Mouse (Mus musculus): ENCODE data around the gene Skiv2l. TPM values are rescaled to one million over a fixed set of nuclear protein-coding genes. Genes with fewer than 3 reads are reported as not detected.

Gene Skiv2l
- polyA plus RNA-seq (2012; rRNA removed): 77.4 and 87.2 TPM in 2 replicates

DNA sequence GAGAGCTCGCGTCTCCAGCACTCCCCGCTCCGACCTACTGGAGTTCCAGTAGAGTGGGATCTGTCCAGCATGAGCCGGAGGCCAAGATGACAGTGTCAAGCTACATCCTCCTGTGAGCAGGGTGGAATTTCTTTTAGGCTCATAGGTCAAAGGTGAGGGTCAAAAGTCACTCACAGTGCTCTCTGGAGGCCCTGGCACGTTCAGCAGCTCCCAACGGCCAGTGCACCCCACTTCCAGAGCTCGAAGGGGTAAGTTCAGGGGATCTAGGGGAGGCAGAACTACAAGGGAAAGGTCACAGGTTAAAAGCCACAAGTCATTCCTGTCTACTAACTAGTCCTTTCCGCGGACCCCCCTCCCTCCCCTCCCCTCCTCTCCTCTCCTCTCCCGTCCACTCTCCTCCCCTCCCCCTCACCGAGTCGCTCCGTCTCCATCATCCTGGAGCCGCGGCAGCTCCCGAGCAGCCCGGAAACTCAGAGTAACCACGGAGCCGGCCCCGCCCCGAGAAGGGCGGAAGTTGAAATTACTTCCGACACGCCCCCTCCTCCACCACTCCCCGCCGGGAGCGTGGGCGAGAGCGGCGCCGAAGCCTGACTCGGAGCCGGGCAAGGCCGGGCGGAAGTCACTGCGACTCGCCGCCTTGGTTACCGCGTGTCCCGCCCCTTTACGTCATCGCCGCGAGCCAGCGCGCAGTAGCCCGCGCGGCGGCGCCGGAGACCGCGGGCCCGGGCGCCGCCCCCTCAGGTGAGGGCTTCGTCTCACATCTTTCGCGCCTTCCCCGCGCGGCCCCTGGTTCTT is at the start of gene Skiv2l, which contains the start of gene Nelfe:
Gene Skiv2l (minus strand): TSS at position 489 of the 795 bp plus-strand sequence.
Gene Nelfe (plus strand): TSS at position 670 of the 795 bp plus-strand sequence.
- peak within 1 kb of the TSS; percentile 77 for H3K4me3 ChIP-seq (replicated peaks; ENCODE audit: insufficient read depth, low read depth, low read length)
- no peaks in the 10 kb centered on the region for H3K4me1 ChIP-seq (ENCODE audit: control insufficient read depth, insufficient read depth, low read length)
- DNase-seq: peak; percentile 98
- TF ChIP-seq CTCF (IDR thresholded peaks at IDR 0.05; ENCODE audit: borderline replicate concordance, insufficient read depth, low read depth, low read length): no peak; the same call in 1 of the 2 replicates
- peak; percentile 53 for TF ChIP-seq POLR2A (IDR thresholded peaks at IDR 0.05; ENCODE audit: borderline replicate concordance, insufficient read depth, low read length)
- under 1% methylated on average over 58 of the region's 65 CpGs for WGBS
- peak within 1 kb of the TSS; percentile 35 for H3K27ac ChIP-seq (ENCODE audit: insufficient read depth, low read length)
- H3K27me3 ChIP-seq (ENCODE audit: control insufficient read depth, insufficient read depth, low read length): no peaks in the 10 kb centered on the region

DNA sequence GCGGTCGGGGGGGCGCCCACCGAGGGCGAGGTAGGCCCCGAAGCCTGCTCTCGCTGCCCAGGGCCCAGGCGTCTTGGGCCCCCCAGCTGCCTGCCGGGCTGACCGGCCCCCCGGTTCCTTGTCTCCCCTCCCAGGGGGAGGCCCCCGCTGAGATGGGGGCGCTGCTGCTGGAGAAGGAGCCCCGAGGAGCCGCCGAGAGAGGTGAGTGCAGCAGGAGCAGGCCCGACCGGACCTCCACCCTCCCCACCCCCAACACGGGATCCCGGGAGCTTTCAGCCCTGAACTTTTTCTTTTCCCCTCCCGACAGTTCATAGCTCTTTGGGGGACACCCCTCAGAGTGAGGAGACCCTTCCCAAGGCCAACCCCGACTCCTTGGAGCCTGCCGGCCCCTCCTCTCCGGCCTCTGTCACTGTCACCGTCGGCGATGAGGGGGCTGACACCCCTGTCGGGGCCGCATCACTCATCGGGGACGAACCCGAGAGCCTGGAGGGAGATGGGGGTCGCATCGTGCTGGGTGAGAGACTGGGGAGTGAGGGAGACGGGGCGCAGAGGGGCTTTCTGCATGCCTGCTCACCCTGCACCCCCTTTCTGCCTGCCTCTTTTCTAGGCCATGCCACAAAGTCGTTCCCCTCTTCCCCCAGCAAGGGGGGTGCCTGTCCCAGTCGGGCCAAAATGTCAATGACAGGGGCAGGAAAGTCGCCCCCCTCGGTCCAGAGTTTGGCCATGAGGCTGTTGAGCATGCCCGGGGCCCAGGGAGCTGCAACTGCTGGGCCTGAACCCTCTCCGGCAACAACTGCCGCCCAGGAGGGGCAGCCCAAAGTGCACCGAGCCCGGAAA is 49.3 kb upstream of the Skiv2l start:
- Histone ChIP-seq H3K27ac (ENCODE audit: insufficient read depth, low read length) (peak overlapping the region; percentile 3), H3K4me1 (ENCODE audit: control insufficient read depth, insufficient read depth, low read length) (peaks cover 4% of the 10 kb centered on the region), H3K27me3 (ENCODE audit: control insufficient read depth, insufficient read depth, low read length) (no peaks in the 10 kb centered on the region), H3K4me3 (replicated peaks; ENCODE audit: insufficient read depth, low read depth, low read length) (peak overlapping the region; percentile 97)
- peak; percentile 52 to 58 for DNase-seq
- WGBS: 2% methylated on average over 39 of the region's 45 CpGs
- TF ChIP-seq POLR2A (IDR thresholded peaks at IDR 0.05; ENCODE audit: borderline replicate concordance, insufficient read depth, low read length) (no peak), CTCF (IDR thresholded peaks at IDR 0.05; ENCODE audit: borderline replicate concordance, insufficient read depth, low read depth, low read length) (no peak)

- no peak for DNase-seq
- Histone ChIP-seq H3K4me3 (replicated peaks; ENCODE audit: insufficient read depth, low read depth, low read length) (peak overlapping the region; percentile 97), H3K27ac (ENCODE audit: insufficient read depth, low read length) (no peak overlapping the region), H3K4me1 (ENCODE audit: control insufficient read depth, insufficient read depth, low read length) (peaks cover 4% of the 10 kb centered on the region), H3K27me3 (ENCODE audit: control insufficient read depth, insufficient read depth, low read length) (no peaks in the 10 kb centered on the region)
- 0% methylated on average over 27 of the region's 47 CpGs for WGBS
- no peak for TF ChIP-seq CTCF (IDR thresholded peaks at IDR 0.05; ENCODE audit: borderline replicate concordance, insufficient read depth, low read depth, low read length)
- no peak for TF ChIP-seq POLR2A (IDR thresholded peaks at IDR 0.05; ENCODE audit: borderline replicate concordance, insufficient read depth, low read length)
These were observed 48.7 kb upstream of the Skiv2l start for GRCm38 (mm10) chr17:34898706-34899052.

GRCm38 (mm10) chr17:34898160-34898586 is 48.2 kb upstream of the Skiv2l start, which contains the start of the genes C2 and Ehmt2:
C2 (minus strand) TSS chr17:34898265.
Ehmt2 (plus strand) TSS chr17:34898469.
- DNase-seq: peak; percentile 85 to 86
- WGBS: under 1% methylated on average over 36 of the region's 44 CpGs
- Histone ChIP-seq H3K27ac (ENCODE audit: insufficient read depth, low read length) (peak within 1 kb of the TSS; percentile 97), H3K4me1 (ENCODE audit: control insufficient read depth, insufficient read depth, low read length) (peaks cover 4% of the 10 kb centered on the region), H3K4me3 (replicated peaks; ENCODE audit: insufficient read depth, low read depth, low read length) (peak within 1 kb of the TSS; percentile 97), H3K27me3 (ENCODE audit: control insufficient read depth, insufficient read depth, low read length) (no peaks in the 10 kb centered on the region)
- TF ChIP-seq CTCF (IDR thresholded peaks at IDR 0.05; ENCODE audit: borderline replicate concordance, insufficient read depth, low read depth, low read length) (no peak), POLR2A (IDR thresholded peaks at IDR 0.05; ENCODE audit: borderline replicate concordance, insufficient read depth, low read length) (peak; percentile 16; the same call in 1 of the 2 replicates)

DNA sequence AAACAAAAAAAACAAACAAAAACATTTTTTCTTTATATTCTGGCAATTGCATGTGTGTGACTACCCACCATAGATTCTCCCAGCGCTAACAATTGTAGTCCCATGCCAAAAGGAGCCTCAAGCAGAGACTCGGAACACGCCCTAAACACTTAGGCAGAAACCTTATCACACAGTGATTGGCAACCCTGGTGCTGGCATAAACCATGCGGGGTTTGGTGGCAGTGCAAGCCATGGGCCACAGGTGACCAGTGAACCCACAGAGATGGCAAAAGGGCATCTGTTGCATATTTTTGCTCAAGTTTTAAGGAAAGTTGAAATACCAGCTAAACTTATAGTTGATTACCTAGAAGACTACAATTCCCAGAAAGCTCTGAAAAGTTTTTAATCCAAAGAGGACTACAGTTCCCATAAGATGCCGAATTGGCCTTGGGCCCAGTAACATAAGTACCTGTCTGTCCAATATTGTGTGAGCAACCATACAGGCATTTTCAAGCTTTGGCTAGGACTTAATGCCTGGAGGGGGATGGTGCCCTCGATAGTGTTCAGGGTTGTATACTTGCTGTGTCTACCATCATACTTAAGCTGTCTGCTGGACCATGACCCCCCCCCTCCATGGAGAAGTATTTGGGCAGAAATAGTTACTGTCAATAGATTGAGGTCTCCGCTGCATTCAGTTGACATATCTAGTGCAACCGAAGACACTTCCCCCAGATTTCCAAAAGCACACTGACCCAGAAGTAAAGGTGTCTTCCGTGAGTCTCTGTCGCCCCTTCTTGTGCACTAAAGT is 47.6 kb upstream of the Skiv2l start:
- Histone ChIP-seq H3K4me3 (replicated peaks; ENCODE audit: insufficient read depth, low read depth, low read length) (peak overlapping the region; percentile 97), H3K27ac (ENCODE audit: insufficient read depth, low read length) (peak overlapping the region; percentile 97), H3K27me3 (ENCODE audit: control insufficient read depth, insufficient read depth, low read length) (no peaks in the 10 kb centered on the region), H3K4me1 (ENCODE audit: control insufficient read depth, insufficient read depth, low read length) (peaks cover 4% of the 10 kb centered on the region; the same call in 1 of the 2 replicates)
- 3% methylated on average over 10 of the region's 10 CpGs for WGBS
- DNase-seq: peak in 1 of 2 experiments; percentile 52
- TF ChIP-seq POLR2A (IDR thresholded peaks at IDR 0.05; ENCODE audit: borderline replicate concordance, insufficient read depth, low read length) (no peak), CTCF (IDR thresholded peaks at IDR 0.05; ENCODE audit: borderline replicate concordance, insufficient read depth, low read depth, low read length) (no peak)

GRCm38 (mm10) chr17:34896366-34896765 is 46.4 kb upstream of the Skiv2l start:
- WGBS: 82% methylated on average over 17 of the region's 17 CpGs

DNA sequence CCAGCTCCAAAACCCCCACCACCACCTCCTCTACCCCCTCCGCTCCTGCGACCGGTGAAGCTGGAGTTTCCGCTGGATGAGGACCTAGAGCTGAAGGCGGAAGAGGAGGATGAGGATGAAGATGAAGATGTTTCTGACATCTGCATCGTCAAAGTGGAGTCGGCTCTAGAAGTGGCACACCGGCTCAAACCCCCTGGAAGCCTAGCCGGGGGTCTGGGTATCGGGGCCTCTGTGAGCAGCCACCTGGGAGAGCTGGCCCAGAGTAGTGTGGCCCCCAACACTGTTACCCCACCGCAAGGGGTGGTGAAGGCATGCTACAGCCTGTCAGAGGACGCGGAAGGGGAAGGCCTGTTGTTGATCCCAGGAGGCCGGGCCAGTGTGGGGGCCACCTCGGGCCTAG is 45.7 kb upstream of the Skiv2l start:
- Histone ChIP-seq H3K4me3 (replicated peaks; ENCODE audit: insufficient read depth, low read depth, low read length) (no peak overlapping the region), H3K27ac (ENCODE audit: insufficient read depth, low read length) (no peak overlapping the region), H3K4me1 (ENCODE audit: control insufficient read depth, insufficient read depth, low read length) (peaks cover 4% of the 10 kb centered on the region; the same call in 1 of the 2 replicates), H3K27me3 (ENCODE audit: control insufficient read depth, insufficient read depth, low read length) (no peaks in the 10 kb centered on the region)
- DNase-seq: no peak
- 80% methylated on average over 15 of the region's 15 CpGs for WGBS
- no peak for TF ChIP-seq POLR2A (IDR thresholded peaks at IDR 0.05; ENCODE audit: borderline replicate concordance, insufficient read depth, low read length)
- no peak for TF ChIP-seq CTCF (IDR thresholded peaks at IDR 0.05; ENCODE audit: borderline replicate concordance, insufficient read depth, low read depth, low read length)

More at GRCm38 (mm10) chr17:34896366-34896765, 46.4 kb upstream of the Skiv2l start:
- H3K4me1 ChIP-seq (ENCODE audit: control insufficient read depth, insufficient read depth, low read length): peaks cover 4% of the 10 kb centered on the region; the same call in 1 of the 2 replicates
- TF ChIP-seq POLR2A (IDR thresholded peaks at IDR 0.05; ENCODE audit: borderline replicate concordance, insufficient read depth, low read length) (no peak), CTCF (IDR thresholded peaks at IDR 0.05; ENCODE audit: borderline replicate concordance, insufficient read depth, low read depth, low read length) (no peak)
- DNase-seq: no peak
- H3K27ac ChIP-seq (ENCODE audit: insufficient read depth, low read length): no peak overlapping the region
- H3K27me3 ChIP-seq (ENCODE audit: control insufficient read depth, insufficient read depth, low read length): no peaks in the 10 kb centered on the region
- H3K4me3 ChIP-seq (replicated peaks; ENCODE audit: insufficient read depth, low read depth, low read length): no peak overlapping the region

Data from cerebellum, adult 2 months (tissue).